8 mouse cellular contexts compared by ENCODE assay signal in genomic region chr4:107440306-107440705, GRCm38 (mm10). TPM values are rescaled to one million over a fixed set of nuclear protein-coding genes. Genes with fewer than 3 reads are reported as not detected.
DNase-seq lines count a peak whose midpoint lies in the region; ATAC-seq and TF ChIP-seq lines count a peak whose summit lies in the region.

No protein-coding gene starts in this region.

- WGBS in heart, embryonic 10.5 days, result 16% methylated on average over 13 of the region's 13 CpGs
- 35% methylated on average over 13 of the region's 13 CpGs for WGBS in hindbrain, postnatal 0 days
- 13% methylated on average over 13 of the region's 13 CpGs for WGBS in limb, embryonic 13.5 days

- H3K36me3 ChIP-seq in heart, embryonic 10.5 days, result no peaks in the 10 kb centered on the region
- H3K36me3 ChIP-seq in hindbrain, postnatal 0 days (ENCODE audit: insufficient read depth, low read length), result no peaks in the 10 kb centered on the region
- H3K36me3 ChIP-seq in limb, embryonic 13.5 days, result no peaks in the 10 kb centered on the region

- no peak for TF ChIP-seq CTCF in bone marrow macrophage, adult 2 months (IDR thresholded peaks at IDR 0.05; ENCODE audit: low read depth, low read length)
- TF ChIP-seq CTCF in hindbrain, postnatal 0 days (IDR thresholded peaks at IDR 0.05; ENCODE audit: low read depth), result no peak

- no peaks in the 10 kb centered on the region for H3K9me3 ChIP-seq in heart, embryonic 10.5 days
- H3K9me3 ChIP-seq in hindbrain, postnatal 0 days (ENCODE audit: low read length), result 0 out of 2 replicates have a peak, but pooled peaks cover 3% of the 10 kb centered on the region
- peaks cover 4% of the 10 kb centered on the region; the same call in 1 of the 2 replicates for H3K9me3 ChIP-seq in limb, embryonic 13.5 days

- DNase-seq in heart, embryonic 10.5 days (ENCODE audit: low spot score), result no peak
- DNase-seq in heart, adult 8-10 months (ENCODE audit: low spot score), result no peak
- DNase-seq in hindbrain, postnatal 0 days (ENCODE audit: low spot score), result no peak
- no peak for DNase-seq in cerebellum, adult 11 months
- DNase-seq in embryo, embryonic 9.5 days (ENCODE audit: extremely low spot score), result no peak
- DNase-seq in lung, postnatal 14 days, result no peak

- peak overlapping the region; percentile 51 for H3K4me3 ChIP-seq in heart, embryonic 10.5 days
- H3K4me3 ChIP-seq in bone marrow macrophage, adult 2 months (ENCODE audit: insufficient read depth, low read length), result peak overlapping the region; percentile 43
- peak overlapping the region; percentile 3; the same call in 1 of the 2 replicates for H3K4me3 ChIP-seq in hindbrain, postnatal 0 days (ENCODE audit: low read length)
- peak overlapping the region; percentile 25 for H3K4me3 ChIP-seq in limb, embryonic 13.5 days

- peaks cover 97% of the 10 kb centered on the region for H3K27me3 ChIP-seq in heart, embryonic 10.5 days (ENCODE audit: insufficient read depth, poor library complexity, severe bottlenecking)
- peaks cover 7% of the 10 kb centered on the region; the same call in 1 of the 2 replicates for H3K27me3 ChIP-seq in hindbrain, postnatal 0 days (ENCODE audit: insufficient read depth, low read length)
- H3K27me3 ChIP-seq in limb, embryonic 13.5 days, result peaks cover 80% of the 10 kb centered on the region

- no peak for ATAC-seq in hindbrain, postnatal 0 days
- no peak for ATAC-seq in limb, embryonic 13.5 days (ENCODE audit: low FRiP score, low read depth)

- TF ChIP-seq POLR2A in bone marrow macrophage, adult 2 months (IDR thresholded peaks at IDR 0.05; ENCODE audit: borderline replicate concordance, low read depth, low read length), result no peak

- H3K27ac ChIP-seq in heart, embryonic 10.5 days, result 0 out of 2 replicates have a peak overlapping the region, but pooled peaks have one; percentile 13
- H3K27ac ChIP-seq in bone marrow macrophage, adult 2 months (ENCODE audit: insufficient read depth, low read depth, low read length), result no peak overlapping the region
- H3K27ac ChIP-seq in hindbrain, postnatal 0 days, result no peak overlapping the region
- no peak overlapping the region for H3K27ac ChIP-seq in limb, embryonic 13.5 days

- peak overlapping the region; percentile 37 for H3K4me2 ChIP-seq in hindbrain, postnatal 0 days (ENCODE audit: low read depth, low read length)
- H3K4me2 ChIP-seq in limb, embryonic 13.5 days (replicated peaks), result peak overlapping the region; percentile 55

- H3K4me1 ChIP-seq in heart, embryonic 10.5 days, result peaks cover 17% of the 10 kb centered on the region; the same call in 1 of the 2 replicates
- H3K4me1 ChIP-seq in bone marrow macrophage, adult 2 months (ENCODE audit: control insufficient read depth, insufficient read depth, low read length), result no peaks in the 10 kb centered on the region
- H3K4me1 ChIP-seq in hindbrain, postnatal 0 days (ENCODE audit: insufficient read depth, low read length), result peaks cover 5% of the 10 kb centered on the region; the same call in 1 of the 2 replicates
- peaks cover 82% of the 10 kb centered on the region for H3K4me1 ChIP-seq in limb, embryonic 13.5 days

- H3K9ac ChIP-seq in hindbrain, postnatal 0 days (replicated peaks; ENCODE audit: low read length), result no peak overlapping the region
- peak overlapping the region; percentile 53 for H3K9ac ChIP-seq in limb, embryonic 13.5 days

RNA-seq across cellular contexts. Expression of gene Glis1, which starts 5.9 kb away (rescaled TPM):
- 0.25 and 2.0 TPM in 2 replicates for polyA plus RNA-seq in heart, embryonic 10.5 days (2016; fragmentation: Nextera tagmentation; extraction: Ambion mirVana)
- total RNA-seq in heart, adult 8-10 months (2022), result under 1 TPM in 2 of 4 experiments, not detected in 2; 0.19 to 0.28 TPM
- polyA plus RNA-seq in bone marrow macrophage, adult 2 months (2012; ENCODE audit: insufficient read depth, insufficient read length, missing spikeins), result not detected in 2 replicates
- 2.8 and 11.9 TPM in 2 replicates for total RNA-seq in hindbrain, postnatal 0 days (2014; rRNA removed)
- polyA plus RNA-seq in hindbrain, postnatal 0 days (2015; fragmentation: Nextera tagmentation; extraction: Ambion mirVana), result 2.1 and 4.1 TPM in 2 replicates
- 10.9 and 12.5 TPM in 2 replicates for polyA plus RNA-seq in limb, embryonic 13.5 days (2015; fragmentation: Nextera tagmentation; extraction: Ambion mirVana)
